Mouse (Mus musculus): ENCODE data around the gene Nedd9.
A peak's percentile ranks its signal among the peaks of the same experiment; 100 is the strongest.
"Not testable (repeated sequence)": the region's sequence is repeated elsewhere in the genome, so short reads cannot be mapped to it uniquely, and the experiment has no call there.

Gene Nedd9

GRCm38 (mm10) chr13:41372555-41373460 is 114.4 kb downstream of the Nedd9 start:
- DNase-seq (ENCODE audit: low spot score): no peak

GRCm38 (mm10) chr13:41371547-41371946 is 115.6 kb downstream of the Nedd9 start:
- DNase-seq (ENCODE audit: low spot score): peak; percentile 32

- DNase-seq (ENCODE audit: low spot score): no peak
These were observed 118.5 kb downstream of the Nedd9 start for GRCm38 (mm10) chr13:41368612-41369011.

- no peak for DNase-seq (ENCODE audit: low spot score)
These were observed 120.0 kb downstream of the Nedd9 start for GRCm38 (mm10) chr13:41367176-41367611.

- not testable (repeated sequence) for DNase-seq (ENCODE audit: low spot score)
These were observed 120.6 kb downstream of the Nedd9 start for GRCm38 (mm10) chr13:41366609-41367008.

GRCm38 (mm10) chr13:41364273-41364672 is 122.9 kb downstream of the Nedd9 start:
- no peak for DNase-seq (ENCODE audit: low spot score)

- no peak for DNase-seq (ENCODE audit: low spot score)
These were observed 124.3 kb downstream of the Nedd9 start for GRCm38 (mm10) chr13:41362909-41363308.

- DNase-seq (ENCODE audit: low spot score): no peak
These were observed 126.8 kb downstream of the Nedd9 start for GRCm38 (mm10) chr13:41360272-41360815.

- no peak for DNase-seq (ENCODE audit: low spot score)
These were observed 127.6 kb downstream of the Nedd9 start for GRCm38 (mm10) chr13:41359330-41360215.

GRCm38 (mm10) chr13:41358480-41359180 is 128.5 kb downstream of the Nedd9 start:
- DNase-seq (ENCODE audit: low spot score): peak; percentile 87

GRCm38 (mm10) chr13:41358009-41358408 is 129.2 kb downstream of the Nedd9 start:
- peak; percentile 48 for DNase-seq (ENCODE audit: low spot score)

- DNase-seq (ENCODE audit: low spot score): no peak
These were observed 129.6 kb downstream of the Nedd9 start for GRCm38 (mm10) chr13:41357586-41357985.

GRCm38 (mm10) chr13:41357161-41357560 is 130.0 kb downstream of the Nedd9 start:
- no peak for DNase-seq (ENCODE audit: low spot score)

- DNase-seq (ENCODE audit: low spot score): no peak
These were observed 131.6 kb downstream of the Nedd9 start for GRCm38 (mm10) chr13:41355552-41355951.

GRCm38 (mm10) chr13:41354591-41354990 is 132.6 kb downstream of the Nedd9 start:
- no peak for DNase-seq (ENCODE audit: low spot score)

GRCm38 (mm10) chr13:41353676-41354075 is 133.5 kb downstream of the Nedd9 start:
- DNase-seq (ENCODE audit: low spot score): no peak

- DNase-seq (ENCODE audit: low spot score): no peak
These were observed 134.8 kb downstream of the Nedd9 start for GRCm38 (mm10) chr13:41352352-41352751.

GRCm38 (mm10) chr13:41350589-41350988 is 136.6 kb downstream of the Nedd9 start:
- DNase-seq (ENCODE audit: low spot score): no peak

- no peak for DNase-seq (ENCODE audit: low spot score)
These were observed 137.4 kb downstream of the Nedd9 start for GRCm38 (mm10) chr13:41349770-41350169.

GRCm38 (mm10) chr13:41345756-41346155 is 141.4 kb downstream of the Nedd9 start:
- no peak for DNase-seq (ENCODE audit: low spot score)

- no peak for DNase-seq (ENCODE audit: low spot score)
These were observed 141.9 kb downstream of the Nedd9 start for GRCm38 (mm10) chr13:41345306-41345705.

- DNase-seq (ENCODE audit: low spot score): no peak
These were observed 143.3 kb downstream of the Nedd9 start for GRCm38 (mm10) chr13:41343887-41344266.
